Mouse (Mus musculus) layer of hippocampus, adult 18-20 months (tissue): Measurements from ENCODE around the gene Sac3d1. TPM values are rescaled to one million over a fixed set of nuclear protein-coding genes. Genes with fewer than 3 reads are reported as not detected.
A peak's percentile ranks its signal among the peaks of the same experiment; 100 is the strongest.
"Not testable (repeated sequence)": the region's sequence is repeated elsewhere in the genome, so short reads cannot be mapped to it uniquely, and the experiment has no call there.

Experiments
- DNase-seq, 2 experiments: peaks; one replicate each; pipeline ENCODE4 v3.0.0; 2022; ENCODE audit warnings: low spot score in 2 of 2
- long read RNA-seq: library from polyadenylated mRNA; stranded (forward); transcript quantifications from one replicate; pipeline ENCODE4 v2.0.0, GENCODE M21; 2021
- total RNA-seq, 2 experiments: library from RNA; stranded (reverse); gene quantifications; 2 replicates each; pipeline ENCODE4 v1.2.3; 2021

Gene Sac3d1
- total RNA-seq, result 10 to 100 TPM; 15.5 to 15.6 TPM
- long read RNA-seq, transcript Sac3d1-201 (2 exons, 1,442 nt), result major isoform, 24 of 25 reads
- long read RNA-seq, partial matches to known transcripts, result 0 of 25 reads
- long read RNA-seq, other reads (novel, unspliced or antisense), result 1 of 25 reads

- DNase-seq, result peak; percentile 88 to 94
Measured at GRCm38 (mm10) chr19:6117986-6118676, at the start of gene Sac3d1. Gene Sac3d1, minus strand, starts transcription at chr19:6118650.

- DNase-seq, result no peak
Measured at GRCm38 (mm10) chr19:6166750-6167149, 48.3 kb upstream of the Sac3d1 start.

- no peak for DNase-seq
Measured at GRCm38 (mm10) chr19:6163872-6164547, 45.6 kb upstream of the Sac3d1 start.

GRCm38 (mm10) chr19:6157220-6157619 lies 38.8 kb upstream of the Sac3d1 start:
- no peak for DNase-seq

- no peak for DNase-seq
Measured at GRCm38 (mm10) chr19:6156372-6156771, 37.9 kb upstream of the Sac3d1 start.

GRCm38 (mm10) chr19:6155174-6155573 lies 36.7 kb upstream of the Sac3d1 start:
- DNase-seq, result no peak

- DNase-seq, result no peak
Measured at GRCm38 (mm10) chr19:6144842-6145241, 26.4 kb upstream of the Sac3d1 start.

- DNase-seq, result peak; percentile 71 to 93
Measured at GRCm38 (mm10) chr19:6141394-6141749, 22.9 kb upstream of the Sac3d1 start, which contains the start of gene Arl2. Gene Arl2, minus strand, starts transcription at chr19:6141548.

- peak; percentile 91 to 95 for DNase-seq
Measured at GRCm38 (mm10) chr19:6140678-6141393, 22.4 kb upstream of the Sac3d1 start, which contains the start of gene Batf2. Gene Batf2, plus strand, starts transcription at chr19:6140983.

GRCm38 (mm10) chr19:6140374-6140677 lies 21.9 kb upstream of the Sac3d1 start:
- no peak for DNase-seq

- no peak for DNase-seq
Measured at GRCm38 (mm10) chr19:6139701-6140100, 21.3 kb upstream of the Sac3d1 start.

GRCm38 (mm10) chr19:6136397-6136796 lies 17.9 kb upstream of the Sac3d1 start:
- no peak for DNase-seq

- not testable (repeated sequence) for DNase-seq
Measured at GRCm38 (mm10) chr19:6133197-6133596, 14.7 kb upstream of the Sac3d1 start.

- no peak for DNase-seq
Measured at GRCm38 (mm10) chr19:6132171-6132827, 13.8 kb upstream of the Sac3d1 start.

GRCm38 (mm10) chr19:6130414-6131128 lies 12.1 kb upstream of the Sac3d1 start:
- not testable (repeated sequence) for DNase-seq

- DNase-seq, result peak; percentile 91 to 96
Measured at GRCm38 (mm10) chr19:6127760-6128341, 9.4 kb upstream of the Sac3d1 start, which contains the start of gene Snx15. Gene Snx15, minus strand, starts transcription at chr19:6128304.

GRCm38 (mm10) chr19:6126789-6127580 lies 8.5 kb upstream of the Sac3d1 start:
- DNase-seq, result no peak

- DNase-seq, result peak in 1 of 2 experiments; percentile 52
Measured at GRCm38 (mm10) chr19:6126289-6126688, 7.8 kb upstream of the Sac3d1 start.

GRCm38 (mm10) chr19:6124898-6125297 lies 6.4 kb upstream of the Sac3d1 start:
- DNase-seq, result no peak
